Mouse (Mus musculus) spleen, adult 2 months (tissue): Measurements from ENCODE around the gene Klf16.

ENCODE experiments used
- CTCF ChIP-seq: fragments of 200-500 bp; IDR thresholded peaks from 2 replicates; pipeline ENCODE4 v1.5.1; 2011; ENCODE audit warnings: mild to moderate bottlenecking, inconsistent platforms; ENCODE audit not compliant: insufficient read depth, insufficient read length, insufficient replicate concordance; ENCODE audit errors: extremely low read depth
- POLR2A ChIP-seq: fragments of 200-500 bp; IDR thresholded peaks from 2 replicates; pipeline ENCODE4 v1.6.1; 2011; ENCODE audit warnings: low read depth, low read length, inconsistent platforms

GRCm38 (mm10) chr10:80538180-80538579, 38.9 kb downstream of the Klf16 start:
- no peak for TF ChIP-seq CTCF
- no peak for TF ChIP-seq POLR2A
